Mouse (Mus musculus): Measurements from ENCODE around the gene Gmnn. TPM values are rescaled to one million over a fixed set of nuclear protein-coding genes. Genes with fewer than 3 reads are reported as not detected.

The Gmnn gene
- polyA plus RNA-seq, 1 experiment from 2014 or later, result 107 TPM

- peak overlapping the region; percentile 35 for H3K4me2 ChIP-seq (replicated peaks; ENCODE audit: low read depth, low read length)
- no peaks in the 10 kb centered on the region for H3K27me3 ChIP-seq (ENCODE audit: control insufficient read depth, insufficient read depth, low read length)
- WGBS, result 7% methylated on average over 16 of the region's 16 CpGs
- no peak overlapping the region for H3K4me3 ChIP-seq (ENCODE audit: low read depth, low read length)
- no peaks in the 10 kb centered on the region for H3K9me3 ChIP-seq (ENCODE audit: control insufficient read depth, low read depth, low read length)
- no peak overlapping the region for H3K9ac ChIP-seq (replicated peaks; ENCODE audit: low read depth, low read length)
- peak; percentile 72 for ATAC-seq (ENCODE audit: insufficient number of reproducible peaks, insufficient read depth, low FRiP score, low read depth)
- H3K4me1 ChIP-seq (ENCODE audit: control insufficient read depth, insufficient read depth, low read length), result peaks cover 16% of the 10 kb centered on the region; the same call in 1 of the 2 replicates
- no peak overlapping the region; the same call in 1 of the 2 replicates for H3K27ac ChIP-seq (ENCODE audit: low read length)
- no peaks in the 10 kb centered on the region for H3K36me3 ChIP-seq (ENCODE audit: control insufficient read depth, insufficient read depth, low read length)
These were observed 48.2 kb downstream of the Gmnn start for GRCm38 (mm10) chr13:24713434-24714000.

GRCm38 (mm10) chr13:24712581-24713130, 49.1 kb downstream of the Gmnn start:
- Histone ChIP-seq H3K4me2 (replicated peaks; ENCODE audit: low read depth, low read length) (no peak overlapping the region), H3K27ac (ENCODE audit: low read length) (no peak overlapping the region), H3K27me3 (ENCODE audit: control insufficient read depth, insufficient read depth, low read length) (no peaks in the 10 kb centered on the region), H3K36me3 (ENCODE audit: control insufficient read depth, insufficient read depth, low read length) (no peaks in the 10 kb centered on the region), H3K4me1 (ENCODE audit: control insufficient read depth, insufficient read depth, low read length) (peaks cover 16% of the 10 kb centered on the region; the same call in 1 of the 2 replicates), H3K4me3 (ENCODE audit: low read depth, low read length) (no peak overlapping the region), H3K9me3 (ENCODE audit: control insufficient read depth, low read depth, low read length) (no peaks in the 10 kb centered on the region), H3K9ac (replicated peaks; ENCODE audit: low read depth, low read length) (no peak overlapping the region)
- WGBS, result 71% methylated on average over 7 of the region's 7 CpGs
- no peak for ATAC-seq (ENCODE audit: insufficient number of reproducible peaks, insufficient read depth, low FRiP score, low read depth)

- 68% methylated on average over 7 of the region's 7 CpGs for WGBS
- H3K27me3 ChIP-seq (ENCODE audit: control insufficient read depth, insufficient read depth, low read length), result no peaks in the 10 kb centered on the region
- no peak overlapping the region for H3K4me2 ChIP-seq (replicated peaks; ENCODE audit: low read depth, low read length)
- no peak overlapping the region for H3K9ac ChIP-seq (replicated peaks; ENCODE audit: low read depth, low read length)
- peak overlapping the region; percentile 27; the same call in 1 of the 2 replicates for H3K27ac ChIP-seq (ENCODE audit: low read length)
- H3K9me3 ChIP-seq (ENCODE audit: control insufficient read depth, low read depth, low read length), result no peaks in the 10 kb centered on the region
- ATAC-seq (ENCODE audit: insufficient number of reproducible peaks, insufficient read depth, low FRiP score, low read depth), result no peak
- no peaks in the 10 kb centered on the region for H3K36me3 ChIP-seq (ENCODE audit: control insufficient read depth, insufficient read depth, low read length)
- H3K4me3 ChIP-seq (ENCODE audit: low read depth, low read length), result no peak overlapping the region
- peaks cover 12% of the 10 kb centered on the region; the same call in 1 of the 2 replicates for H3K4me1 ChIP-seq (ENCODE audit: control insufficient read depth, insufficient read depth, low read length)
These were observed 50.8 kb downstream of the Gmnn start for GRCm38 (mm10) chr13:24710968-24711367.

- ATAC-seq (ENCODE audit: insufficient number of reproducible peaks, insufficient read depth, low FRiP score, low read depth), result no peak
- Histone ChIP-seq H3K9me3 (ENCODE audit: control insufficient read depth, low read depth, low read length) (no peaks in the 10 kb centered on the region), H3K9ac (replicated peaks; ENCODE audit: low read depth, low read length) (no peak overlapping the region), H3K27me3 (ENCODE audit: control insufficient read depth, insufficient read depth, low read length) (no peaks in the 10 kb centered on the region), H3K4me3 (ENCODE audit: low read depth, low read length) (no peak overlapping the region), H3K4me1 (ENCODE audit: control insufficient read depth, insufficient read depth, low read length) (peaks cover 12% of the 10 kb centered on the region; the same call in 1 of the 2 replicates), H3K36me3 (ENCODE audit: control insufficient read depth, insufficient read depth, low read length) (no peaks in the 10 kb centered on the region), H3K27ac (ENCODE audit: low read length) (no peak overlapping the region), H3K4me2 (replicated peaks; ENCODE audit: low read depth, low read length) (no peak overlapping the region)
- WGBS, result 71% methylated on average over 12 of the region's 12 CpGs
These were observed 51.9 kb downstream of the Gmnn start for GRCm38 (mm10) chr13:24709656-24710396.

- Histone ChIP-seq H3K27ac (ENCODE audit: low read length) (no peak overlapping the region), H3K9ac (replicated peaks; ENCODE audit: low read depth, low read length) (no peak overlapping the region), H3K36me3 (ENCODE audit: control insufficient read depth, insufficient read depth, low read length) (no peaks in the 10 kb centered on the region), H3K4me2 (replicated peaks; ENCODE audit: low read depth, low read length) (no peak overlapping the region), H3K27me3 (ENCODE audit: control insufficient read depth, insufficient read depth, low read length) (no peaks in the 10 kb centered on the region), H3K4me1 (ENCODE audit: control insufficient read depth, insufficient read depth, low read length) (no peaks in the 10 kb centered on the region), H3K9me3 (ENCODE audit: control insufficient read depth, low read depth, low read length) (no peaks in the 10 kb centered on the region), H3K4me3 (ENCODE audit: low read depth, low read length) (no peak overlapping the region)
- 78% methylated on average over 5 of the region's 5 CpGs for WGBS
- no peak for ATAC-seq (ENCODE audit: insufficient number of reproducible peaks, insufficient read depth, low FRiP score, low read depth)
These were observed 59.6 kb downstream of the Gmnn start for GRCm38 (mm10) chr13:24702128-24702527.

Other genes with a start within 250 kb of the Gmnn start
- gene Ripor2, start 179.7 kb downstream of the Gmnn start, polyA plus RNA-seq (2014; fragmentation: Nextera tagmentation; extraction: Ambion mirVana), result 2.3 and 2.6 TPM in 2 replicates
- not detected in 2 replicates for gene Armh2, start 20.7 kb downstream of the Gmnn start, polyA plus RNA-seq (2014; fragmentation: Nextera tagmentation; extraction: Ambion mirVana)
- 28.2 and 30.6 TPM in 2 replicates for gene BC005537, start 39.7 kb upstream of the Gmnn start, polyA plus RNA-seq (2014; fragmentation: Nextera tagmentation; extraction: Ambion mirVana)
- gene Acot13, start 69.6 kb upstream of the Gmnn start, polyA plus RNA-seq (2014; fragmentation: Nextera tagmentation; extraction: Ambion mirVana), result 84.6 and 84.8 TPM in 2 replicates
- gene Tdp2, start 69.8 kb upstream of the Gmnn start, polyA plus RNA-seq (2014; fragmentation: Nextera tagmentation; extraction: Ambion mirVana), result 58.3 and 61.7 TPM in 2 replicates
- 0.41 and 0.64 TPM in 2 replicates for gene D130043K22Rik, start 83.2 kb upstream of the Gmnn start, polyA plus RNA-seq (2014; fragmentation: Nextera tagmentation; extraction: Ambion mirVana)
- 9.3 and 10.6 TPM in 2 replicates for gene Aldh5a1, start 175.7 kb upstream of the Gmnn start, polyA plus RNA-seq (2014; fragmentation: Nextera tagmentation; extraction: Ambion mirVana)
- 3.9 and 4.1 TPM in 2 replicates for gene Gpld1, start 181.2 kb upstream of the Gmnn start, polyA plus RNA-seq (2014; fragmentation: Nextera tagmentation; extraction: Ambion mirVana)

Measured in stomach, embryonic 14.5 days (tissue).